Mouse (Mus musculus) inflammation-experienced regulatory T-cells (primary cell): Measurements from ENCODE around the gene Pik3ap1. TPM values are rescaled to one million over a fixed set of nuclear protein-coding genes. Genes with fewer than 3 reads are reported as not detected.

Experiments
- polyA plus RNA-seq, 2 experiments: library from polyadenylated mRNA; unstranded; fragments of 100-300 nt; shearing (Covaris generic); gene quantifications; one replicate each; pipeline ENCODE4 v1.2.1; 2017

Gene Pik3ap1
- 10 to 100 TPM in 1 of 2 experiments, 1 to 10 TPM in 1; 4.4 to 32.2 TPM for polyA plus RNA-seq

DNA sequence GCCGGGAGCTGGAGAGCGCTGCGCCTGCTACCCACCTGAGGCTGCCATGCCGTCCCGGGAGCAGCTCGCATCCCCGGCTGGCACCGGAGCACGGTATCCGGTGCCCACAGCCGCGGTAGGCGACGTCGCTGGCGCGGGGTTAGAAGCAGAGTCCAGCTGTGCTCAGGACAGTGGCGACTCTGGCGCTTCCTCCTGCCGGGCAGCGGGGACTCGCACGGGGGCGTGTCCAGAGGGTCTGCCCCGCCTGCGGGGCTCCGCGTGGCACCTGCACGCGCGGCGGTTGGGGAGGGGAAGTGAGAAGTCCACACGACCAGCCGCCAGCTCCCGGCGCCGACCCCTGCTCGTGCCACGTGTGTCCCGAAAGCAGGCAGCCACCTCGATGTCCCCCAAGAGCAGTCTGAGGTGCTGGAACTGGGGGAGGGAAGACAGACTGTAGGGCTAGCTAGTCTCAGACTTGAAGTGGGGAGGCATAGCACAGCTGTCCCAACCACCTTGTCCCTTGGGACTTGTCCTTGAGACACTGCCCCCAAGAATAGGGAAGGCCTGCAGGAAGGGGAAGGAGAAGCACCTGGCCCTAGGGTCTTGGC, at the start of gene Pik3ap1:
Pik3ap1 (minus strand) TSS at position 181 of the 587 bp plus-strand sequence.

DNA sequence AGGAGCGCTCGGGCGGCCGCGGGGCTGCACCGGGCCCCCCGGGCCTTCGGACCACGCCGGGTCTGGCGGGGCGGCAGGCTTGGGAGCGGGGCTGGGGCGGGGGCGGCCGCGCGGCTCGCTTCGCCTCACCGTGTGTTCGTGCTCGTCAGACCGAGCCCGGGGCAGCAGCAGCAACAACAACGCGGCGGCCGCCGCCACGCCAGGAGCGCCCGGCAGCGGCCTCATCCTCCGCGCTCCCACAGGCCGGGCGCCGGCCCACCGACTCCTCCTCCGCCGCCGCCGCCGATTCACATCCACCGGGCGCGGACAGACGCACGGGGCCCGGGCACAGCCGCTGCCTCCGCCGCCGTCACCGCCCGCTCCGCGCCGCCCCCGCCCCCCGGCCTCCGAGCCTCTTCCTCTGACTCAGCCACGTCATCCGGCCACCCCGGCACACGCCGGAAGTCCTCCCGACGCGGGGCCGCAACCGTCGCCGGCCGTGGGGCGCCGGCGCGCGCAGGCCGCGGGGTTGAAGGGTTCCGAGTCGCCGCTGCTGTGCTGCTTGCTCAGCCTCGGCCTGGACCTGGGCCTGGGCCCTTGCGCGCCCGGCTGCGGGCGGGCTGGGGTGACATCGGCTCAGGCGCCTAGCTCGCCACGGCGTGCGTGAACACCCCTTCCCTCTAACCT, 121.1 kb downstream of the Pik3ap1 start, which contains the start of gene Tm9sf3:
Tm9sf3 (minus strand) TSS at position 368 of the 666 bp plus-strand sequence.

Other genes with a start within 250 kb of the Pik3ap1 start
- gene Tll2, start 178.3 kb downstream of the Pik3ap1 start, polyA plus RNA-seq = under 1 TPM; 0.05 to 0.09 TPM
- gene Tm9sf3, start 121.1 kb downstream of the Pik3ap1 start, polyA plus RNA-seq = 100 to 1,000 TPM; 272 to 306 TPM
- 10 to 100 TPM; 11.1 to 15.5 TPM for gene Lcor, start 97.5 kb upstream of the Pik3ap1 start, polyA plus RNA-seq
- 1 to 10 TPM; 2.7 to 4.6 TPM for gene Gm340, start 197.3 kb upstream of the Pik3ap1 start, polyA plus RNA-seq